Mouse (Mus musculus) right cerebral cortex, postnatal 36 days (tissue): ENCODE measurements around the gene Gm20908.
"Not testable (repeated sequence)": the region's sequence is repeated elsewhere in the genome, so short reads cannot be mapped to it uniquely, and the experiment has no call there.

Source experiments
- DNase-seq, 2 experiments: peaks; one replicate each; pipeline ENCODE4 v3.0.0; 2022; ENCODE audit warnings: low spot score in 2 of 2, mixed read lengths in 1 of 2

Gm20908 gene

GRCm38 (mm10) chrY:64472966-64473365 is at the start of gene Gm20908:
TSS of gene Gm20908 (plus strand) at chrY:64473266.
- DNase-seq = not testable (repeated sequence)
